In the genomic region with DNA sequence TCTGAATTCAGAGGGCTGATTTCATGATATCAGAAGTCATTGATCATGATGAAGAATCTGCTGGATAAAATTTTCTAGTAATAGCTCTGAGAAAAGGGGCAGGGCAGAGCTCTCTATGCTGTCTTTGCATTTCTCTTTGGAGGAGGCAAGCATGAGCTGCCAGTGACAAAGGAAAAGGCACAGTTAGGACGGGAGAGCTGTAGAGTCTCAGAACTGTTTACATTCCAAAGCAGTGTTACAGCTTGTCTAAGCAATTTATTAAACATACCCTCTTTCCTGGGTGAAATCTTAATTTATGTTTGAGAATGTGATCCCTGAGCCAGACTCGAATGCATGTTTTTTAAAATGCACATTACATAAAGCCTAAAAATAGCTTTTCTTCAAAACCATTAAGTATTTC, we compare ENCODE assay signal across 18 mouse cellular contexts.
"Had no signal": no experiment of that assay in that cellular context is flagged by ENCODE, and none has a peak within 500 bp of the region (broad histone marks: within the 10 kb centered on the region; RNA-seq: fewer than 3 reads in every experiment).

No protein-coding gene starts in this region.

- H3K4me2 ChIP-seq: liver, embryonic 13.5 days; midbrain, embryonic 13.5 days; neural tube, embryonic 13.5 days had no signal

- H3K4me1 ChIP-seq: liver, embryonic 13.5 days; megakaryocyte, embryonic 14.5 days; midbrain, embryonic 10.5 days; midbrain, embryonic 13.5 days; neural tube, embryonic 13.5 days had no signal

- ATAC-seq: hindbrain, embryonic 16.5 days; midbrain, embryonic 13.5 days; midbrain, embryonic 16.5 days had no signal

- H3K9me3 ChIP-seq: liver, embryonic 13.5 days; megakaryocyte, embryonic 14.5 days; midbrain, embryonic 10.5 days; midbrain, embryonic 13.5 days; neural tube, embryonic 13.5 days had no signal

- H3K4me3 ChIP-seq: left cerebral cortex, adult 2 months; liver, embryonic 13.5 days; megakaryocyte, embryonic 14.5 days; midbrain, embryonic 10.5 days; midbrain, embryonic 13.5 days; myocyte; neural tube, embryonic 13.5 days had no signal

- H3K36me3 ChIP-seq: liver, embryonic 13.5 days; midbrain, embryonic 10.5 days; midbrain, embryonic 13.5 days; neural tube, embryonic 13.5 days had no signal

- H3K27me3 ChIP-seq: liver, embryonic 13.5 days; megakaryocyte, embryonic 14.5 days; midbrain, embryonic 13.5 days; neural tube, embryonic 13.5 days had no signal

- H3K27ac ChIP-seq: left cerebral cortex, adult 2 months; liver, embryonic 13.5 days; midbrain, embryonic 10.5 days; midbrain, embryonic 13.5 days; neural tube, embryonic 13.5 days had no signal

- H3K9ac ChIP-seq: liver, embryonic 13.5 days; midbrain, embryonic 13.5 days; neural tube, embryonic 13.5 days had no signal

- DNase-seq: kidney, adult 18-20 months; kidney, adult 9 months; kidney, postnatal 36 days; layer of hippocampus, postnatal 36 days; liver, embryonic 13.5 days; lung, adult 2 months; retina, postnatal 1 day; right cerebral cortex, postnatal 25 days; thymus, adult 18-20 months; thymus, postnatal 36 days had no signal
